Mouse (Mus musculus): ENCODE data around the gene Itgb1. TPM values are rescaled to one million over a fixed set of nuclear protein-coding genes. Genes with fewer than 3 reads are reported as not detected.

Itgb1 gene
- polyA plus RNA-seq, 1 experiment: 37.3 TPM

DNA sequence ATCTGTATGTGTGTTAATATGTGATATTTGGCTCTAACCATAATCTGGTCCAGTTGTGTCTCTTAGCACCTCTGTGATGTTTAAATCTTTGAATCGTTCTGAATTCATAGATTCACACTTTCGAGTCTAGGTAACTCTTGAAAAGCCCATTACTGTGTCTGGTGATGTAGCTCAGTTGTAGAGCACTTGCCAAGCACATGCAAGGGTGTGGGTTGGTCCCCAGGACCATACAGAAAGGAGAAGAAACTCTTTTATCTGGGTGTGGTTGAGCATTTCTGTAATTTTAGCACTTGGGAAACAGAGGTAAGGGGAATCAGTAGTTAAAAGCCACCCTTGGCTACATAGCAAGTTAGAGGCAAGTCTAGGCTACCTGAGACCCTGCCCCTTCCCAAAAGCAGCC lies 13.0 kb upstream of the Itgb1 start:
- no peak for DNase-seq
- no peak overlapping the region for H3K4me3 ChIP-seq (replicated peaks; ENCODE audit: insufficient read depth, low read depth, low read length)
- 83% methylated on average over 2 of the region's 2 CpGs for WGBS
- H3K27ac ChIP-seq (ENCODE audit: insufficient read depth, low read length): no peak overlapping the region
- no peaks in the 10 kb centered on the region for H3K27me3 ChIP-seq (ENCODE audit: control insufficient read depth, insufficient read depth, low read length)
- TF ChIP-seq CTCF (IDR thresholded peaks at IDR 0.05; ENCODE audit: borderline replicate concordance, insufficient read depth, low read depth, low read length) (no peak), POLR2A (IDR thresholded peaks at IDR 0.05; ENCODE audit: borderline replicate concordance, insufficient read depth, low read length) (no peak)
- no peaks in the 10 kb centered on the region for H3K4me1 ChIP-seq (ENCODE audit: control insufficient read depth, insufficient read depth, low read length)

DNA sequence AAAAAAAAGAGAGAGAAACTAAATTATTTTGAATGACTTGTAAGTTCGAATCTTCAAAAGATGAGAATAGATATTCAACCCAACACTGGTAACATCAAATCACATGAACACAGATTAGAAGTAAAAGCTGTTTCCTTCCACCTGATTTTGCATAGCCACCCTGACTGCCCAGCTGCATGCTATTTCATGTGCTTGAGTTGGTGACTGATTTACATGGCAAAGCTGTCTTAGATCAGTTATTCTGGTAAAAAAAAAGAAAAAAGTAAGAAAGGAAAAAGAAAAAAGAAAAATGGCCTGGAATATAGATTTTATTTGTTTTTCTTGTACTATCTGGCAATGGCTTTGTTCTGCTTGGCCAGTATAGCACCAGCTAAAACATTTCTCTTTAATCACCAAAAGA lies 12.5 kb upstream of the Itgb1 start:
- H3K4me1 ChIP-seq (ENCODE audit: control insufficient read depth, insufficient read depth, low read length): no peaks in the 10 kb centered on the region
- no peak for DNase-seq
- H3K27ac ChIP-seq (ENCODE audit: insufficient read depth, low read length): no peak overlapping the region
- 81% methylated on average over 1 of the region's 1 CpGs for WGBS
- no peak overlapping the region for H3K4me3 ChIP-seq (replicated peaks; ENCODE audit: insufficient read depth, low read depth, low read length)
- no peaks in the 10 kb centered on the region for H3K27me3 ChIP-seq (ENCODE audit: control insufficient read depth, insufficient read depth, low read length)
- TF ChIP-seq CTCF (IDR thresholded peaks at IDR 0.05; ENCODE audit: borderline replicate concordance, insufficient read depth, low read depth, low read length): no peak
- no peak for TF ChIP-seq POLR2A (IDR thresholded peaks at IDR 0.05; ENCODE audit: borderline replicate concordance, insufficient read depth, low read length)

DNA sequence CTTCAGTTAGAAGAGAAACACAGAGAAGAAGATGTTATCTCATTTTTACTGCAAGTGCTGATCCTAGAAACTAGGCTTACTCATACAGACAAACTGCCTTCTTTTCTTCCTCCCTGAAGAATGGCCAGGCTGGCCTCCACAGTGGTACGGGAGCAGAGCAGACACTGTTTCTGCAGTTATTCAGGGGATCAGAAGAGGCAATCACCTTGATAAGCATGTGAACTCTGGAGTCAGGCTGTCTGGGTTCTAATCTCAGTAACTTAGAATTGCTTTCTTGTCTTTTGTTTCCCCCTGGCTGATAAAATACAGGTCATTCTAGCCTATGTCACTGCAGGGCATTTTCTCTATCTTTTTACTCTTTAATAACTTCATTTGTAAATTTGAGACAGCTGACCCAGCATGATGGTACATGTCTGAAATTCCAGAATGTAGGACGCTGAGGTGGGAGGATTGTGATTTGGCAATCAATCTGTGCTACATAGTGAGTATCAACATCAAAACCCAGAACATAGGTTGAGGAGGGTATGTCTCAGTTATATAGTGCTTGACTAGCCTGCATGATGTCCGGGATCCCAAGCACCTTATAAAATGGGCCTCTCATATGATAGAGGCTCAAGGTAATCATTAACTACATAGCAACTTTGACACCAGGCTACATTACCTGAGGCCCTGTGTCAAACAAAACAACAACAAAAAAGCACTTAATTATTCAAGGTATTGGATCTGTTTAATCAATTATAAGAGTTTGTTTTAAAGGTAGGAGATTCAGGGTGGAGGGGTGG lies 9.4 kb upstream of the Itgb1 start:
- Histone ChIP-seq H3K4me3 (replicated peaks; ENCODE audit: insufficient read depth, low read depth, low read length) (no peak overlapping the region), H3K27ac (ENCODE audit: insufficient read depth, low read length) (no peak overlapping the region), H3K27me3 (ENCODE audit: control insufficient read depth, insufficient read depth, low read length) (no peaks in the 10 kb centered on the region), H3K4me1 (ENCODE audit: control insufficient read depth, insufficient read depth, low read length) (no peaks in the 10 kb centered on the region)
- DNase-seq: no peak
- TF ChIP-seq POLR2A (IDR thresholded peaks at IDR 0.05; ENCODE audit: borderline replicate concordance, insufficient read depth, low read length): no peak
- no peak for TF ChIP-seq CTCF (IDR thresholded peaks at IDR 0.05; ENCODE audit: borderline replicate concordance, insufficient read depth, low read depth, low read length)
- WGBS: 88% methylated on average over 3 of the region's 3 CpGs

DNA sequence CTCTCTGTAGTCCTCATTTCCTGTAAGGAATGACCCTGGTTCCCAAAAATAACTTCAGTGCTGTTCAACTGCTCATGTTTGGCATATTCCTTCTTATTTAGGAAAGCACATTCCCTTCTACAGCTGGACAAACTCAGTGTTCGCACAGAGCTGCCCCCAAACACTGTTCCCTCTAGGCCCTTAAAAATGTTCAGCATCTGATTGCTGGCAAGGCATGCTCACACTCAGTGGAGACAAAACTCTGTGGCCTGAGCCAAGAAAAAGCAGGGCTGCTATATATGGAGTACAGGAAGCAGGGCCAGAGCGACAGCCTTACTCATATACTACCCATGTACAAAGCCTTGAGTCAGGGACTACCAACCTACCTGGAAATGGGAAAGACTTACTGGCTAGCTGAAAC lies 5.5 kb upstream of the Itgb1 start:
- H3K4me3 ChIP-seq (replicated peaks; ENCODE audit: insufficient read depth, low read depth, low read length): no peak overlapping the region
- 58% methylated on average over 2 of the region's 2 CpGs for WGBS
- DNase-seq: no peak
- no peaks in the 10 kb centered on the region for H3K27me3 ChIP-seq (ENCODE audit: control insufficient read depth, insufficient read depth, low read length)
- TF ChIP-seq CTCF (IDR thresholded peaks at IDR 0.05; ENCODE audit: borderline replicate concordance, insufficient read depth, low read depth, low read length): no peak
- no peak overlapping the region for H3K27ac ChIP-seq (ENCODE audit: insufficient read depth, low read length)
- H3K4me1 ChIP-seq (ENCODE audit: control insufficient read depth, insufficient read depth, low read length): no peaks in the 10 kb centered on the region

DNA sequence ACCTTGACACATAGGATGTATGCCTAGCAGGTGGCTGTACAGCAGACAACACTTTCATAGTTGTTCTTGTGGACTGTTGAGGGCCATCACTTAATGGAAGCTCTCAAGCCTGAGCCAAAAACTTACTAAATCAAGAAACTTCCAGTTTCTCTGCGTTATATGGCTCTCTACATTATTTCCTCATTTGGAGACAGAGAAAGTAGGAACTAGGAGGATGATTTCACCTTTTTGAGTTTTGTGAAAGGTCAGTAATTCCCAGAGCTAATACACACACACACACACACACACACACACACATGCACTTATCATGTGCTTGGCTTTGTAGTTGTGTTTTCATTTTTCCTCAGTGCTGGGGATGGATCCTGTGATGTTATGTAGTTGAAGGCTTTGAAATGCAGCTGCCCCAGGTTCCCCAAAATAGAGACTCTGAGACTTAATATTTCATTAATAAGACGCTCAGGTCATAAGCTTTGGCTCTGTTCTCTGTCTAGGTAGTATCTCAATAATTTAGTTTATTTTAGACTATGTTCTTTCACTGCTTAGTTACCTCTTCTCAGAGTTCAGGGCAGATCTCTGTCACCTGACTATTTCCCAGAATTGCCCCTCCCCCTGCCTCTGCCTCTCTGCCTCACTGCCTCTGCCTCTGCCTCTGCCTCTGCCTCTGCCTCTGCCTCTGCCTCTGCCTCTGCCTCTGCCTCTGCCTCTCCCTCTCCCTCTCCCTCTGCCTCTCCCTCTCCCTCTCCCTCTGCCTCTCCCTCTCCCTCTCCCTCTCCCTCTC lies 4.7 kb upstream of the Itgb1 start:
- Histone ChIP-seq H3K27ac (ENCODE audit: insufficient read depth, low read length) (no peak overlapping the region), H3K27me3 (ENCODE audit: control insufficient read depth, insufficient read depth, low read length) (no peaks in the 10 kb centered on the region), H3K4me1 (ENCODE audit: control insufficient read depth, insufficient read depth, low read length) (no peaks in the 10 kb centered on the region), H3K4me3 (replicated peaks; ENCODE audit: insufficient read depth, low read depth, low read length) (no peak overlapping the region)
- no peak for DNase-seq
- TF ChIP-seq CTCF (IDR thresholded peaks at IDR 0.05; ENCODE audit: borderline replicate concordance, insufficient read depth, low read depth, low read length) (no peak), POLR2A (IDR thresholded peaks at IDR 0.05; ENCODE audit: borderline replicate concordance, insufficient read depth, low read length) (no peak)
- WGBS: 94% methylated on average over 2 of the region's 2 CpGs

DNA sequence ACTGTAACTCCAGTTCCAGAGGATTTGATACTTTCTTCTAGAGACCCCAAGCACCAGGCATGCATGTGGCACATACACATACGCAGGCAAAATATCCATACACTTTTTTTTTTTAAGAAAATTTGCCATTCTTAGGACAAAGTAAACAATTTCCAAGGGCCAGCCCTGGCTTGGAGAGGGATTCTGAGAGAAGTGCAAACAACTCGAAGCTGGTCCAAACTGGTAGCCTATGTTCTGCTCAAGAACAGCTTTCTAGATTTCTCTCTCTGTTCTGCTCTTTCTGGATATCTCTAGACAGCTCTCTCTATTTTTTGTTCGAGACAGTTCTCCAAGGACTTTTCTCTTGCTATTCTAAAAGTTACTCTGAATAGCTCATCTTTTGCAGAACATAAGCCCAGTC lies 3.5 kb upstream of the Itgb1 start:
- no peaks in the 10 kb centered on the region for H3K4me1 ChIP-seq (ENCODE audit: control insufficient read depth, insufficient read depth, low read length)
- no peak for DNase-seq
- H3K27me3 ChIP-seq (ENCODE audit: control insufficient read depth, insufficient read depth, low read length): no peaks in the 10 kb centered on the region
- 95% methylated on average over 3 of the region's 3 CpGs for WGBS
- no peak overlapping the region for H3K27ac ChIP-seq (ENCODE audit: insufficient read depth, low read length)
- no peak overlapping the region for H3K4me3 ChIP-seq (replicated peaks; ENCODE audit: insufficient read depth, low read depth, low read length)
- TF ChIP-seq POLR2A (IDR thresholded peaks at IDR 0.05; ENCODE audit: borderline replicate concordance, insufficient read depth, low read length) (no peak), CTCF (IDR thresholded peaks at IDR 0.05; ENCODE audit: borderline replicate concordance, insufficient read depth, low read depth, low read length) (no peak)

DNA sequence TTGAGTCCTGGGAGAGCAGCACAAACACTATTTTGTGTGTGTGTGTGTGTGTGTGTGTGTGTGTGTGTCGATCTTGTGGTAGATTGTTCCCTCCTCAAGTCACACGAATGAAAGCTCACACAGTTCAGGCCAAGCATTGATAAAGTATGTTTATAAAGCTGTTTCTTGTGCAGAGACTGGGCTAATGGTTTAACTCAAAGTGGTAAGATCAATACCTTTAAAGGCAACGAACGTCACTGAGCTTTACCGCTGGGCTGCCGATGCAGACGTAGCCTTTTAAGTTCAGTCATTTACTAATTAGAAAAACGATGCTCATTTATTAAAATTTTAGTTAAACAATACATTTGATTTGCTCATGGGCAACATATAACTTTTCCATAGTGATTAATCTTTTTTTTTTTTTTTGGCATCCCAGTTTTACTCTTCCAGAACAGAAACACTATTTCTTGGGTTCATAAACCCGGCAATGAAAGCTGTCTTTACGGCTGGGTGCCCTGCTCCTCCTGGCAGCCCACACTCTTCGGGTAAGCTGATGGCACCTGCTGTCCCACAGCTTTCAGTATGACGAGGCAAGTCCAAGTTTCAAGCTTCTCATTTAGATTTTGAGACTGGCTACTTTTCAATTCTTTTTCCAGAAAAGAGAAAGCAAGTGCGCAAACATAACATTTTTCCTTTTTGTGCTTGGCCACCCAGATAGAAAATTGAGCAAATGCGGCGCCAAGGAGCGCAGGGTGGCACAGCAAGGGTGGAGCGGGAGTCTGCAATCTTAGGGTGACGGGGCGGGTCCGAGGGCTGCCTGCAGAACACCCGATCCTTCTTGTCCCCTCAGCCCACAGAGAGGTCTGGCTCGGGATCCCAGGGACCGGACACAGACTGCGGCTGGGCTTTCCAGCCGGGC lies 596 bp upstream of the Itgb1 start:
- Histone ChIP-seq H3K4me3 (replicated peaks; ENCODE audit: insufficient read depth, low read depth, low read length) (peak overlapping the region; percentile 85), H3K27me3 (ENCODE audit: control insufficient read depth, insufficient read depth, low read length) (no peaks in the 10 kb centered on the region), H3K4me1 (ENCODE audit: control insufficient read depth, insufficient read depth, low read length) (peaks cover 2% of the 10 kb centered on the region; the same call in 1 of the 2 replicates), H3K27ac (ENCODE audit: insufficient read depth, low read length) (peak overlapping the region; percentile 83)
- TF ChIP-seq POLR2A (IDR thresholded peaks at IDR 0.05; ENCODE audit: borderline replicate concordance, insufficient read depth, low read length): no peak
- TF ChIP-seq CTCF (IDR thresholded peaks at IDR 0.05; ENCODE audit: borderline replicate concordance, insufficient read depth, low read depth, low read length): no peak
- 4% methylated on average over 25 of the region's 25 CpGs for whole genome bisulfite sequencing
- no peak for DNase-seq

All from cerebellum, adult 2 months (tissue).